Mouse (Mus musculus): ENCODE results near the gene Pla2g12a.

DNA sequence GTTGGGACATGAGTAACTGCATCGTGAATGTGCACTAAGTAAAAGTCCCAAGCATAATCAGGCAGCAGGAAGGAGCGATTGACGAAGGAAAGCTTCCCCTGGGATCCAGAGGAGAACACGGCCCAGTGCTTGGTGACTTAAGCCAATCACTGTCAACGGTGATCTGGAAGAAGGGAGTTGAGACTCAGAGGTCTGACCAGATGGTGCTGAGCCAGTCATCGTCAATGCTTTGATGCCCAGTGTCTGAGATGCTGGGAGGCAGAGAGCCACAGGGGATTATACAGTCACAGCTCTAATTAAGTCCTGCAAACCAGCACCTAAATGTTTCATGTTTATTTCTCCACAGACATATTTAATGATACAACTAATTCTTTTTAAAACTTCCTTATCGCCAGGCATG lies 60.7 kb downstream of the Pla2g12a start:
- no peak for TF ChIP-seq CTCF (IDR thresholded peaks at IDR 0.05; ENCODE audit: borderline replicate concordance, insufficient read depth, low read length)
- TF ChIP-seq POLR2A (IDR thresholded peaks at IDR 0.05; ENCODE audit: low read depth, low read length), result no peak
